Mouse (Mus musculus) heart, adult 2 months (tissue): ENCODE measurements at regions not wholly inside any gene's neighbourhood (a gene's known extent, or its start where the extent isn't known, plus 50 kb on each side); places are given as distances from the start of the nearest gene placed in this dataset.

Source experiments
- EP300 ChIP-seq: fragments of 200-500 bp; IDR thresholded peaks from 2 replicates; pipeline ENCODE4 v1.6.1; 2011; ENCODE audit warnings: low read depth, low read length, control low read depth; ENCODE audit not compliant: insufficient read depth
- POLR2A ChIP-seq: fragments of 200-500 bp; IDR thresholded peaks from 2 replicates; pipeline ENCODE4 v1.6.1; 2011; ENCODE audit warnings: mild to moderate bottlenecking, low read depth, low read length, control low read depth; ENCODE audit not compliant: insufficient read depth

DNA sequence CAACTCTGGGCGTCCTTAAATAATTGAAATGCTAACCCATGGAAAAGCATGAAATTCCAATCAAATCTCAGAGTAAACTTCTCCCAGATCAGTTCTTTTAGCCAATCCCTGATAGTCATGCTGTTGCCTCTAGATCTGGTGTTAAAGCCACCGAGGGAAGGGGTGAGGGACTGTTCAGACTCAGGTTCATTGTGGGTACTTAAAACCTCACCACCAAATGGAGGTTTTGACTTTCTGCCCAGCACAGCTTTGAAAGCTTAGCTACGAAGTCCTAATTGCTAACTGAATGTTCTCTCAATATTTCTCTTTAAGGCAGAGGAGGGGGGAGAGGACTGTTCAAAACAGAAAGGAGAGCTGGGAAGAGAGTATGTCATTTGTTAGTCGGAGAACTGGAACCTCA lies 517.9 kb upstream of the Sox9 start:
- TF ChIP-seq POLR2A (no peak), EP300 (no peak)
